Comparison of ENCODE assay signal across 28 mouse cellular contexts in genomic region chr4:155823443-155823842, GRCm38 (mm10). TPM values are rescaled to one million over a fixed set of nuclear protein-coding genes. Genes with fewer than 3 reads are reported as not detected.
DNase-seq lines count a peak whose midpoint lies in the region; ATAC-seq and TF ChIP-seq lines count a peak whose summit lies in the region.
"Had no signal": no experiment of that assay in that cellular context is flagged by ENCODE, and none has a peak within 500 bp of the region (broad histone marks: within the 10 kb centered on the region; RNA-seq: fewer than 3 reads in every experiment).

No protein-coding gene starts in this region.

- ATAC-seq in embryonic facial prominence, embryonic 13.5 days (ENCODE audit: insufficient number of reproducible peaks, insufficient read depth, low FRiP score, low TSS enrichment, low read depth): 0 out of 2 replicates have a peak, but pooled peaks have one; percentile 26
- ATAC-seq: CD4-positive, CD25-positive, alpha-beta regulatory T cell, adult 4 months; forebrain, embryonic 15.5 days; hindbrain, embryonic 16.5 days; intestine, embryonic 15.5 days had no signal

- no peaks in the 10 kb centered on the region for H3K4me1 ChIP-seq in embryonic facial prominence, embryonic 13.5 days
- H3K4me1 ChIP-seq: embryonic facial prominence, embryonic 12.5 days; forebrain, embryonic 12.5 days; forebrain, embryonic 15.5 days; heart, embryonic 12.5 days; heart, embryonic 15.5 days; hindbrain, embryonic 10.5 days; hindbrain, embryonic 13.5 days; intestine, embryonic 15.5 days had no signal

- no peak overlapping the region for H3K4me3 ChIP-seq in layer of hippocampus, adult 2 months
- H3K4me3 ChIP-seq in embryonic facial prominence, embryonic 13.5 days: no peak overlapping the region
- H3K4me3 ChIP-seq: embryonic facial prominence, embryonic 12.5 days; erythroblast, embryonic 14.5 days; forebrain, embryonic 12.5 days; forebrain, embryonic 15.5 days; heart, embryonic 12.5 days; heart, embryonic 15.5 days; hindbrain, embryonic 10.5 days; hindbrain, embryonic 13.5 days; intestine, embryonic 15.5 days had no signal

- peaks cover 87% of the 10 kb centered on the region for H3K36me3 ChIP-seq in embryonic facial prominence, embryonic 13.5 days

- peak; percentile 42 for DNase-seq in adrenal gland, adult 8-10 months
- DNase-seq in adrenal gland, postnatal 4 days (ENCODE audit: low spot score in 2 of 2): no peak
- DNase-seq in layer of hippocampus, adult 2 months (ENCODE audit: low spot score in 2 of 2): no peak
- DNase-seq in layer of hippocampus, postnatal 25 days (ENCODE audit: extremely low spot score in 1 of 2, low spot score in 1 of 2): no peak
- no peak for DNase-seq in embryo, embryonic 11 days
- DNase-seq: cerebellum, adult 11 months; cerebellum, adult 2 months; cerebellum, adult 9-11 months; cerebellum, postnatal 25 days; gastrocnemius, postnatal 25 days; heart, adult 18-20 months; heart, postnatal 10 days; heart, postnatal 36 days; kidney, adult 11 months had no signal

- no peak overlapping the region for H3K4me2 ChIP-seq in embryonic facial prominence, embryonic 13.5 days
- H3K4me2 ChIP-seq: embryonic facial prominence, embryonic 12.5 days; forebrain, embryonic 12.5 days; forebrain, embryonic 15.5 days; heart, embryonic 12.5 days; heart, embryonic 15.5 days; hindbrain, embryonic 13.5 days; intestine, embryonic 15.5 days had no signal

- no peak for TF ChIP-seq CTCF in layer of hippocampus, adult 2 months (conservative IDR thresholded peaks at IDR 0.05)

- WGBS in embryonic facial prominence, embryonic 13.5 days: 95% methylated on average over 16 of the region's 16 CpGs

- H3K27ac ChIP-seq in layer of hippocampus, adult 2 months: peak overlapping the region; percentile 12; the same call in 1 of the 2 replicates
- no peak overlapping the region for H3K27ac ChIP-seq in embryonic facial prominence, embryonic 13.5 days
- H3K27ac ChIP-seq: embryonic facial prominence, embryonic 12.5 days; forebrain, embryonic 12.5 days; forebrain, embryonic 15.5 days; heart, embryonic 15.5 days; hindbrain, embryonic 10.5 days; hindbrain, embryonic 13.5 days; intestine, embryonic 15.5 days had no signal

- H3K9ac ChIP-seq in embryonic facial prominence, embryonic 13.5 days: no peak overlapping the region
- H3K9ac ChIP-seq: embryonic facial prominence, embryonic 12.5 days; forebrain, embryonic 12.5 days; forebrain, embryonic 15.5 days; heart, embryonic 12.5 days; heart, embryonic 15.5 days; hindbrain, embryonic 13.5 days; intestine, embryonic 15.5 days had no signal

- no peaks in the 10 kb centered on the region for H3K27me3 ChIP-seq in embryonic facial prominence, embryonic 13.5 days
- H3K27me3 ChIP-seq: embryonic facial prominence, embryonic 12.5 days; forebrain, embryonic 12.5 days; forebrain, embryonic 15.5 days; heart, embryonic 12.5 days; heart, embryonic 15.5 days; hindbrain, embryonic 13.5 days; intestine, embryonic 15.5 days had no signal

- no peaks in the 10 kb centered on the region for H3K9me3 ChIP-seq in embryonic facial prominence, embryonic 13.5 days
- H3K9me3 ChIP-seq: embryonic facial prominence, embryonic 12.5 days; forebrain, embryonic 12.5 days; forebrain, embryonic 15.5 days; heart, embryonic 12.5 days; heart, embryonic 15.5 days; hindbrain, embryonic 10.5 days; hindbrain, embryonic 13.5 days; intestine, embryonic 15.5 days had no signal

RNA-seq across cellular contexts. Expression of gene Aurkaip1, which starts 7.6 kb away (rescaled TPM):
- 100 to 1,000 TPM; 134 to 175 (median 158) TPM for total RNA-seq in adrenal gland, adult 8-10 months (2022)
- 100 to 1,000 TPM; 123 to 129 TPM for total RNA-seq in adrenal gland, postnatal 4 days (2021)
- 100 to 1,000 TPM; 102 to 105 TPM for total RNA-seq in layer of hippocampus, adult 2 months (2021)
- total RNA-seq in layer of hippocampus, postnatal 25 days (2021): 100 to 1,000 TPM in 1 of 2 experiments, 10 to 100 TPM in 1; 95.9 to 105 TPM
- 131 and 150 TPM in 2 replicates for polyA plus RNA-seq in embryonic facial prominence, embryonic 13.5 days (2015; fragmentation: Nextera tagmentation; extraction: Ambion mirVana)

RNA-seq across cellular contexts. Expression of gene Ccnl2, which starts 11.2 kb away (rescaled TPM):
- total RNA-seq in adrenal gland, adult 8-10 months (2022): 100 to 1,000 TPM in 3 of 4 experiments, 10 to 100 TPM in 1; 88.5 to 164 (median 122) TPM
- 100 to 1,000 TPM; 153 to 155 TPM for total RNA-seq in adrenal gland, postnatal 4 days (2021)
- total RNA-seq in layer of hippocampus, adult 2 months (2021): 10 to 100 TPM; 79.4 to 94.2 TPM
- 10 to 100 TPM; 72.2 to 91.2 TPM for total RNA-seq in layer of hippocampus, postnatal 25 days (2021)
- polyA plus RNA-seq in embryonic facial prominence, embryonic 13.5 days (2015; fragmentation: Nextera tagmentation; extraction: Ambion mirVana): 217 and 248 TPM in 2 replicates

RNA-seq across cellular contexts. Expression of gene Mxra8, which starts 16.0 kb away (rescaled TPM):
- 10 to 100 TPM; 45.1 to 93.9 (median 66.8) TPM for total RNA-seq in adrenal gland, adult 8-10 months (2022)
- 10 to 100 TPM; 86.3 to 93.5 TPM for total RNA-seq in adrenal gland, postnatal 4 days (2021)
- 10 to 100 TPM in 1 of 2 experiments, 1 to 10 TPM in 1; 8.4 to 10.6 TPM for total RNA-seq in layer of hippocampus, adult 2 months (2021)
- 1 to 10 TPM; 7.5 to 7.7 TPM for total RNA-seq in layer of hippocampus, postnatal 25 days (2021)
- 69.6 and 71.8 TPM in 2 replicates for polyA plus RNA-seq in embryonic facial prominence, embryonic 13.5 days (2015; fragmentation: Nextera tagmentation; extraction: Ambion mirVana)
- total RNA-seq: common myeloid progenitor, adult 5-6 weeks; MEL had no signal
- polyA plus RNA-seq: erythroblast, embryonic 14.5 days had no signal

RNA-seq across cellular contexts. Expression of gene Mrpl20, which starts 20.8 kb away (rescaled TPM):
- total RNA-seq in adrenal gland, adult 8-10 months (2022): 100 to 1,000 TPM; 102 to 144 (median 126) TPM
- 100 to 1,000 TPM; 110 to 122 TPM for total RNA-seq in adrenal gland, postnatal 4 days (2021)
- 10 to 100 TPM; 86.6 to 89.6 TPM for total RNA-seq in layer of hippocampus, adult 2 months (2021)
- total RNA-seq in layer of hippocampus, postnatal 25 days (2021): 10 to 100 TPM; 82.3 to 93.0 TPM
- 195 and 229 TPM in 2 replicates for polyA plus RNA-seq in embryonic facial prominence, embryonic 13.5 days (2015; fragmentation: Nextera tagmentation; extraction: Ambion mirVana)

RNA-seq across cellular contexts. Expression of gene Dvl1, which starts 23.8 kb away (rescaled TPM):
- 100 to 1,000 TPM in 1 of 4 experiments, 10 to 100 TPM in 3; 69.6 to 110 (median 73.1) TPM for total RNA-seq in adrenal gland, adult 8-10 months (2022)
- 10 to 100 TPM; 53.5 to 53.8 TPM for total RNA-seq in adrenal gland, postnatal 4 days (2021)
- total RNA-seq in layer of hippocampus, adult 2 months (2021): 10 to 100 TPM; 80.8 to 81.9 TPM
- 10 to 100 TPM; 75.6 to 77.2 TPM for total RNA-seq in layer of hippocampus, postnatal 25 days (2021)
- 4.0 and 5.4 TPM in 2 replicates for polyA plus RNA-seq in embryonic facial prominence, embryonic 13.5 days (2015; fragmentation: Nextera tagmentation; extraction: Ambion mirVana)
